Mouse (Mus musculus) kidney, postnatal 0 days (tissue): ENCODE measurements around the gene Mybbp1a. TPM values are rescaled to one million over a fixed set of nuclear protein-coding genes. Genes with fewer than 3 reads are reported as not detected.
"Not testable (repeated sequence)": the region's sequence is repeated elsewhere in the genome, so short reads cannot be mapped to it uniquely, and the experiment has no call there.

ENCODE experiments used
- ATAC-seq: fragments of 200-750 bp; cut with Nextera tagmentation; replicated peaks from 2 replicates; pipeline ENCODE4 v1.8.0; 2017; ENCODE audit warnings: low read depth, moderate number of reproducible peaks, moderate TSS enrichment, moderate library complexity; ENCODE audit not compliant: low FRiP score
- DNase-seq: peaks from one replicate; pipeline ENCODE4 v3.0.0-alpha.2; 2016; ENCODE audit warnings: low spot score
- H3K27ac ChIP-seq: fragments of 300-500 bp; sonication (generic); 2 replicates; pipeline ENCODE4 v1.5.1; 2014; ENCODE audit warnings: mild to moderate bottlenecking
- H3K27me3 ChIP-seq: fragments of 300-500 bp; sonication (generic); 2 replicates; pipeline ENCODE4 v1.6.1; 2014; ENCODE audit warnings: low read length, mixed read lengths; ENCODE audit not compliant: insufficient read depth
- H3K36me3 ChIP-seq: fragments of 300-500 bp; sonication (generic); 2 replicates; pipeline ENCODE4 v1.6.1; 2014; ENCODE audit warnings: low read length, mixed read lengths; ENCODE audit not compliant: insufficient read depth
- H3K4me1 ChIP-seq: fragments of 300-500 bp; sonication (generic); replicated peaks from 2 replicates; pipeline ENCODE4 v1.6.1; 2014; ENCODE audit warnings: antibody characterized with exemption, low read length, mixed read lengths; ENCODE audit not compliant: insufficient read depth
- H3K4me2 ChIP-seq: fragments of 300-500 bp; sonication (generic); 2 replicates; pipeline ENCODE4 v1.6.1; 2014; ENCODE audit warnings: mild to moderate bottlenecking, low read length, moderate library complexity, mixed read lengths
- H3K4me3 ChIP-seq: fragments of 300-500 bp; sonication (generic); replicated peaks from 2 replicates; pipeline ENCODE4 v1.5.1; 2014; ENCODE audit warnings: low read depth, low read length
- H3K9ac ChIP-seq: fragments of 300-500 bp; sonication (generic); 2 replicates; pipeline ENCODE4 v1.6.1; 2014; ENCODE audit warnings: low read depth, low read length
- H3K9me3 ChIP-seq: fragments of 300-500 bp; sonication (generic); replicated peaks from 2 replicates; pipeline ENCODE4 v1.6.1; 2016; ENCODE audit warnings: low read length, inconsistent platforms, mixed read lengths
- CTCF ChIP-seq: IDR thresholded peaks from 2 replicates; pipeline ENCODE4 v1.5.1; 2016; ENCODE audit warnings: antibody characterized with exemption, low read depth, mild to moderate bottlenecking, moderate library complexity
- WGBS: fragments of 180-500 bp; shearing (Covaris S2); extraction: QIAGEN DNeasy Blood & Tissue Kit; methylation state at CpG from one replicate; pipeline ENCODE4 v1.1.7; 2014; 5-methylcytosine and 5-hydroxymethylcytosine counted together
- polyA plus RNA-seq: library from polyadenylated mRNA; unstranded; fragments of >200 nt; fragmentation: Nextera tagmentation; extraction: Ambion mirVana; gene quantifications from 2 replicates; pipeline ENCODE4 v1.2.1, GENCODE M21; 2015

The Mybbp1a gene
- polyA plus RNA-seq, 1 experiment from 2014 or later, result 109 TPM

GRCm38 (mm10) chr11:72435694-72436045 lies 5.5 kb upstream of the Mybbp1a start:
- DNase-seq, result peak; percentile 67
- Histone ChIP-seq H3K4me3 (no peak overlapping the region), H3K27me3 (no peaks in the 10 kb centered on the region), H3K27ac (peak overlapping the region; percentile 60), H3K36me3 (no peaks in the 10 kb centered on the region), H3K9me3 (no peaks in the 10 kb centered on the region), H3K4me1 (peaks cover 5% of the 10 kb centered on the region; the same call in 1 of the 2 replicates), H3K9ac (no peak overlapping the region), H3K4me2 (no peak overlapping the region)
- ATAC-seq, result peak; percentile 71
- WGBS, result 9% methylated on average over 2 of the region's 2 CpGs
- no peak for TF ChIP-seq CTCF

GRCm38 (mm10) chr11:72436271-72436670 lies 4.9 kb upstream of the Mybbp1a start:
- no peak for TF ChIP-seq CTCF
- H3K36me3 ChIP-seq, result no peaks in the 10 kb centered on the region
- H3K27ac ChIP-seq, result peak overlapping the region; percentile 60; the same call in 1 of the 2 replicates
- DNase-seq (no peak), ATAC-seq (no peak)
- no peak overlapping the region for H3K9ac ChIP-seq
- no peak overlapping the region for H3K4me3 ChIP-seq
- H3K4me2 ChIP-seq, result no peak overlapping the region
- H3K9me3 ChIP-seq, result no peaks in the 10 kb centered on the region
- WGBS, result 65% methylated on average over 5 of the region's 5 CpGs
- no peaks in the 10 kb centered on the region for H3K27me3 ChIP-seq
- H3K4me1 ChIP-seq, result peaks cover 5% of the 10 kb centered on the region; the same call in 1 of the 2 replicates

- Histone ChIP-seq H3K4me2 (no peak overlapping the region), H3K36me3 (no peaks in the 10 kb centered on the region), H3K4me1 (peaks cover 9% of the 10 kb centered on the region; the same call in 1 of the 2 replicates), H3K27ac (no peak overlapping the region), H3K4me3 (no peak overlapping the region), H3K9ac (no peak overlapping the region), H3K9me3 (no peaks in the 10 kb centered on the region), H3K27me3 (no peaks in the 10 kb centered on the region)
- 85% methylated on average over 16 of the region's 16 CpGs for WGBS
- no peak for ATAC-seq
- DNase-seq, result no peak
- no peak for TF ChIP-seq CTCF
These were observed 4.2 kb upstream of the Mybbp1a start for GRCm38 (mm10) chr11:72436756-72437650.

- H3K36me3 ChIP-seq, result peaks cover 10% of the 10 kb centered on the region
- H3K9me3 ChIP-seq, result no peaks in the 10 kb centered on the region
- DNase-seq, result no peak
- no peaks in the 10 kb centered on the region for H3K27me3 ChIP-seq
- no peak for TF ChIP-seq CTCF
- peaks cover 12% of the 10 kb centered on the region; the same call in 1 of the 2 replicates for H3K4me1 ChIP-seq
- ATAC-seq, result no peak
- WGBS, result 66% methylated on average over 4 of the region's 4 CpGs
- H3K4me3 ChIP-seq, result no peak overlapping the region
- H3K27ac ChIP-seq, result no peak overlapping the region
- H3K4me2 ChIP-seq, result no peak overlapping the region
- no peak overlapping the region for H3K9ac ChIP-seq
These were observed 2.7 kb upstream of the Mybbp1a start for GRCm38 (mm10) chr11:72438411-72438810.

GRCm38 (mm10) chr11:72440597-72440964 lies 574 bp upstream of the Mybbp1a start:
- H3K27me3 ChIP-seq, H3K9me3 ChIP-seq, H3K4me1 ChIP-seq, ATAC-seq, DNase-seq: not testable (repeated sequence)
- Histone ChIP-seq H3K4me3 (peak overlapping the region; percentile 77), H3K4me2 (peak overlapping the region; percentile 97), H3K27ac (peak overlapping the region; percentile 91), H3K9ac (peak overlapping the region; percentile 91), H3K36me3 (peaks cover 30% of the 10 kb centered on the region)
- 46% methylated on average over 6 of the region's 6 CpGs for WGBS

GRCm38 (mm10) chr11:72446311-72447105 lies 5.4 kb downstream of the Mybbp1a start:
- Histone ChIP-seq H3K27ac (no peak overlapping the region), H3K4me2 (no peak overlapping the region), H3K9me3 (no peaks in the 10 kb centered on the region), H3K4me3 (no peak overlapping the region), H3K36me3 (peaks cover 86% of the 10 kb centered on the region), H3K9ac (no peak overlapping the region), H3K27me3 (no peaks in the 10 kb centered on the region), H3K4me1 (peaks cover 7% of the 10 kb centered on the region; the same call in 1 of the 2 replicates)
- DNase-seq (peak; percentile 68), ATAC-seq (no peak)
- 94% methylated on average over 6 of the region's 6 CpGs for WGBS
- peak; percentile 79 for TF ChIP-seq CTCF
